Mouse (Mus musculus): Measurements from ENCODE around the gene Meis2. TPM values are rescaled to one million over a fixed set of nuclear protein-coding genes. Genes with fewer than 3 reads are reported as not detected.

Meis2 gene
- total RNA-seq, 1 experiment from 2014 or later, result 0.25 TPM

DNA sequence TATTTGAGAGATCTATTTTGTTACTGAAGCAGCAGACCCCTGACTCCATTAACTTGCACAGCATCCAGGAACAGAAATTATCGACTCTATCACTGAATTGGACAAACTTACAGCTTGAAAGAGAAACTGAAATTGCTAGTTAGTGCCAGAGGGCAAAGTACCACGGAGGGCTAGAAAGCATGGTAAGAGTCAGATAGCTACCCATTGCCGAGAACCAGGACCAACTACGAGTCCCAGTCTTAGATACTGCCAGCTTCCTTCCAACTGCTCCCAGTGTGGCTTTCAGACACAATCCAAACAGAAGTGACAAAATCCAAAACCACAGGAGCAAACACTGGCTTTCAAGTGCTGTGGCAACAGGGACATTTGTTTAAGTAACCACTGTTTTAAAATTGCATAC is 81.2 kb downstream of the Meis2 start:
- ATAC-seq (replicated peaks in 1 of 2; ENCODE audit: insufficient read depth in 1 of 2, low FRiP score in 2 of 2, low TSS enrichment in 1 of 2, low read depth in 1 of 2, poor library complexity in 2 of 2, severe bottlenecking in 2 of 2), result 0 out of 4 replicates have a peak, but pooled peaks of 1 of the 2 experiments have one; percentile 12

DNA sequence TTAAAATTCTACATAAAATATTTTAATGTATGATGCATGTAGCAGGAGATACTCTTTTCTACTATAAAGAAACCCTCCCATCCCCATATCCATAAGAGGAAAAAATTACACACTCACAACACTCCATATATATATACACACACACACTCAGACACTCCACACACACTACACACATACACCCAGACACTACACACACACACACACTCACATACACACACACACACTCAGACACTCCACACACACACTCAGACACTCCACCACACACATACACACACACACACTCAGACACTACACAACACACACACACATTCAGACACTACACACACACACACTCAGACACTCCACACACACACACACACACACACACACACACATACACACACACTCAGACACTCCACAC is 85.1 kb downstream of the Meis2 start:
- no peak for ATAC-seq (replicated peaks in 1 of 2; ENCODE audit: insufficient read depth in 1 of 2, low FRiP score in 2 of 2, low TSS enrichment in 1 of 2, low read depth in 1 of 2, poor library complexity in 2 of 2, severe bottlenecking in 2 of 2)

DNA sequence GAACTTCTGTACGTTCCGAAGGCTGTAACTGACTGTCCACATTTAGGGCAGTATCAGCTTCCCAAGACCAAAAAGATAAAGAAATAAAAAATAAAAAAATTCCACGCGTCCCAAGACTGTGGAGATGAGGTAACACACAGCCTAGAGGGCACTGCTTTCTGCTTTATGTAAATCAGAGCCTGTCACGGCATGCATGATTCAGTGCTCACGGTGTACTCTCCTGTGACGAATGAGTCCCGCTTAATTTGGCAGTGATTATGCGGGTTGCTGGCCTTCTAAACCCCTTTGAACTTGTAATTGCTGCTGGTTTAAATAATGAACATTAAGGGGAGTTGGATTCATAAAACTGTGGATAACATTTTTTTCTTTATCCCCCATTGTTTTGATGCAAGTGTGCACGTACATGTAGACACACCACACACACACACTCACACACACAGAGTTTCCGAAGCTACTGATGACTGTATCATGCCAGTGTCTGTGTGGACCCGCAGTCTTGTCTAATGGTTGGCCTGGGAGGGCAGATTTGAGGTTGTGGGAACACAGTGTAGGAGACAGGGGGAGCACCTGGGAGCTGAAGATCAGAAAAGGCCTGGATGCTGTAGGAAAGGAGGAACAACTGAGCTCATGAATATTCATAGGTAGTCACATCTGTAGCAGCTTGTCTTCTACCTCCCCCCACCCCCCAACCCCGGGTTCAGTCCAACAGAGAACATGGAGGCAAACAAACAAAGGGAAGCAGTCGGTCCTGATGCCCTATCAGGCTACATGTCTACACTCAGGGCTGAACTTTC is 85.8 kb downstream of the Meis2 start:
- ATAC-seq (replicated peaks in 1 of 2; ENCODE audit: insufficient read depth in 1 of 2, low FRiP score in 2 of 2, low TSS enrichment in 1 of 2, low read depth in 1 of 2, poor library complexity in 2 of 2, severe bottlenecking in 2 of 2), result no peak

DNA sequence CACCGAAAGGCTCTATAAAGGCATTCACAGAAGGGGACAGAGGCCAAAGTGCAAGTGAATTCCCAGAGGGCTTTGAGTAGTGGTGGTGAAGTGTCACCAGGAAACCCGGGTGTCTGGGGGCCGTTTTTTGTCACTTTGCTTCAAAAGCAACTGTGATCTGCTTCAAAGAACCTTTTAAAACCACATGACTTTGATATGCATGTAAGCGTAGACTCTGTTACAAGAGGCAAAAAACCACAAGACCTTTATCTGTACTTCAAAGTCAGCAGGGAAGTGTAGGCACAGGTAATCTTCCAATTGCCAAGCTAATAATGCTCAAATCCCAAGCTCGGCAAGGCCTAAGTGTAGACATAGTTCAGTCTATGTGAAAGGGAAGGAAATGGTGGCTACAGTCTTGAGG is 87.0 kb downstream of the Meis2 start:
- no peak for ATAC-seq (replicated peaks in 1 of 2; ENCODE audit: insufficient read depth in 1 of 2, low FRiP score in 2 of 2, low TSS enrichment in 1 of 2, low read depth in 1 of 2, poor library complexity in 2 of 2, severe bottlenecking in 2 of 2)

DNA sequence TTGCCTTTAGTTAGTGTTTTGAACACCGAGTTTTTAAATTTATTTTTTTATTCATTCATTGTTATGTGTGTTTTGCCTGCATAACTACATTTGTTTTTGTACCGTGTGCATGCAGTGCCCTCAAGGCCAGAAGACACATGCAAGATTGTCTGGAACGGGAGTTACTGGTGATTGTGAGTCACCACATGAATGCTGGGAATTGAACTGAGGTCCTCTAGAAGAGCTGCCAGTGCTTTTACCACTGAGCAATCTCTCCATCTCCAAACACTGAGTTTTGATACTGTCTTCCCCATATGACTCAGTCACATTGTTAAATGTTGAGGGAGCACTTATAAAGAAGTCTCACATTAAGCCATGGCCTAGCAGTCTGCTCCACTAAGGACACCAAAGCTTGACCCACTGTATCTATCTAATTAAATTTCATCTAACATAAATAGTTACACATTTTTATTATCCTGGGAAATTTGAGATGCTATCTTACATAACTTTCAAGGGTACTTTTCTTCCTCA is 94.3 kb downstream of the Meis2 start:
- ATAC-seq (replicated peaks in 1 of 2; ENCODE audit: insufficient read depth in 1 of 2, low FRiP score in 2 of 2, low TSS enrichment in 1 of 2, low read depth in 1 of 2, poor library complexity in 2 of 2, severe bottlenecking in 2 of 2), result no peak

DNA sequence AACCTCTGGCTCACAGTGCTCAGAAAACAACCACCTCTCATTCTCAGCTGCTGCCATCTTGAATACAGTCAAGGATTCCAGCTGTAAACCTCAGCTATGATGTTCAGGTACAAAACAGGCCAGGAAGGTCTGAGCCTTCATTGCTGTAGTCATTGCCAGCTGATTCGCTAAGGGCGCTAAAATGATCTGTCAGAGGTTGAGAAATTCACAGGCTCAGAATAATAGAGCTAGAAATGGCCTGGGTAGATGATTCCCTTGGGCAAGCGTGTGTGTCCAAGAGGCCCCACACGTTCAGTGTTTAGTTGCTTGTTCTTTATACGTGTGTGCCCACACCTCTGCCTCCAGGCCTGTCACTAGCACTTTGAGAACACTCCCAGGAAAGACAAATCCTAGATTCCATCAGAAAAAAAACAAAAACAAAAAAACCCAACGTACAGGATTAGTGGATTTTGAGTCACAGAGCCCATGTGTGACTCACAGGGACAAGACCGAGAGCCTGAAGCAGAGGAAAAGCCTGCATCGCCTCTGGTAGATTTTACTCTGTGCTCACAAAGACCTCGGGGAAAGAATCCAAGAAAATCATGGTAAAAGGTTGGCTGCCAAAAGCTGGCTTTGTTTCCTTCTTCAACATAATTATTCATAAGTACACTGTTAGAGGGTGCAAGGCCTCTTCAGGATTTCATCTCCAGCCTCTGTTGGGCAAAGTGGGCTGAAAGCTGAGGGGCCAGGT is 95.4 kb downstream of the Meis2 start:
- no peak for ATAC-seq (replicated peaks in 1 of 2; ENCODE audit: insufficient read depth in 1 of 2, low FRiP score in 2 of 2, low TSS enrichment in 1 of 2, low read depth in 1 of 2, poor library complexity in 2 of 2, severe bottlenecking in 2 of 2)

DNA sequence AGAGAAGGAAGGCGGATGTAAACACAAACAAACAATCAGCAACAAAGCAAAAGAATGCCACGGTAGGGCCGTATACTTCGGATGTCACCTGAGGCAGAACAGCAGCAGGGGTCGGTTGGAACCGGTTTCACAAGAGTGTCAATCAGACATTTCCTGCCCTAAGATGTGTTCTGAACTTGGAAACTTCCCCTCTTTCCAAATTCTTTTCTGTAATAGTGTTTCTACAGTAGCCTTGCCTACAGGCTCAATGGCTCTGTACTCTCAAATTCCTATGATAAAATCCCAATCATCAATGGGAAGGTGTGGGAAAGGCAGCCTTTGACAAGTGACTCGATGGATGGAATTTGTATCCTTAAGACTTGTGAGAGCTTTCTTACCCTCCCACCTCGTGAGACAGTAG is 96.4 kb downstream of the Meis2 start:
- no peak for ATAC-seq (replicated peaks in 1 of 2; ENCODE audit: insufficient read depth in 1 of 2, low FRiP score in 2 of 2, low TSS enrichment in 1 of 2, low read depth in 1 of 2, poor library complexity in 2 of 2, severe bottlenecking in 2 of 2)

DNA sequence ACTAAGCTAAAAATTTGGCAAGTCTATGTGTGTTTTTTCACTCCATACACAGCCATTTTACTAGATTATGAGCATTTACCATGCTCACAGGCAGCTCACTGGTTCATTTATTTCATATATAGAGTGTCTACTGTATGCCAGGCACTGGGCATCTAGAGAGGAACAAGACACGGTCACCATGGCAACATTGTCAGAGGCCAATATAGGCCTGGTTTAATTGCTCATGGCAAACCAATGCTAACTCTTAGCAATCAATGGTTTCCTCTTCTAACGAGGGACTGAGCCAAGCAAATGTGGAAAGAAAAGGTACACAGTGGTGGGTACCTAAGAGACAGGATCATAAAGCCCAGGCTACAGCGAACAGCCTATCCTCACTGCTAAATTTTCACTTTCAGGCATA is 100.7 kb downstream of the Meis2 start:
- no peak for ATAC-seq (replicated peaks in 1 of 2; ENCODE audit: insufficient read depth in 1 of 2, low FRiP score in 2 of 2, low TSS enrichment in 1 of 2, low read depth in 1 of 2, poor library complexity in 2 of 2, severe bottlenecking in 2 of 2)

DNA sequence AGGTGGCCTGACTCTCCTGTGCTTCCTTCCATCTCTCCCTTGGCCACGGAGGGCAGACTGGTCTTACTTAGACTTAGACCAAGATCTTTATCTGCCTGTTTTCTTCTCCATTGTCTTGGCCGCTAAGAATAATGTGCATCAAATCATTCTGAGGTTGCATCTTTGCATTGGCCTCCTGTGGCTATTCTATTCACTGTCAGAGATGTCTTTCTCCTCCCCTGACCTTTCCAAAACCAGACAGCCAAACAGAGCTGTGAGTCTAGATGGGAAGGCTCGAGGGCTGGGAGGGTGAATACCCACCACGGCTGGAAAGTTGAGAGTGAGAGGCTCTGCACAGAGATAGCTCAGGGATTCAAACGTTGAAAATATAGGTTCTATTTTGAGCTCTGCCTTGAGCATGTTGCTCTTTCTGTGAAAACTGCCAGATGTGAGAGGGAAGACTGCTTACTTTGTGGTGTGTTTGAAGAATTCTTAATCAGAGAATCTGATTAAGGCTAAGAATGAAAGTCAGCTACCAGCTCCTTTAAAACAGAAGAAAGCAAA is 102.3 kb downstream of the Meis2 start:
- no peak for ATAC-seq (replicated peaks in 1 of 2; ENCODE audit: insufficient read depth in 1 of 2, low FRiP score in 2 of 2, low TSS enrichment in 1 of 2, low read depth in 1 of 2, poor library complexity in 2 of 2, severe bottlenecking in 2 of 2)

DNA sequence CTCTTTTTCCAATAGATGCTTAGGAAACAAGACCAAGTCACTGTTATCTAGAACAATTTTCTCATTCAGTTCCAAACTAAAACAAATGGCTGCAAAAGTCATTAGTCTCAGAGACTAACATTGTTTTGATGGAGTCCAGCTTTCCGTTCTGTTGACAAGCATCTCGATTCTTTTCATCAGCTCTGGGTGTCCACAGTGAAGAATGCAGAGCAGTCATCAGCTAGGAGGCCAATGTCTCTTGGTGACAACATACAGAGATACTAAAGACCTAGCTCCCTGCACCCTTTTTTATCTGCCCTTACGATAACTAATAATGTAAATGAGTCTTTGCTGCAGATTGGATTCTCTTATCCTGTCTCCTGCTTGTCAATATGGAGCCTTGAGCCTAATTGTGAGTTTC is 102.9 kb downstream of the Meis2 start:
- ATAC-seq (replicated peaks in 1 of 2; ENCODE audit: insufficient read depth in 1 of 2, low FRiP score in 2 of 2, low TSS enrichment in 1 of 2, low read depth in 1 of 2, poor library complexity in 2 of 2, severe bottlenecking in 2 of 2), result no peak

DNA sequence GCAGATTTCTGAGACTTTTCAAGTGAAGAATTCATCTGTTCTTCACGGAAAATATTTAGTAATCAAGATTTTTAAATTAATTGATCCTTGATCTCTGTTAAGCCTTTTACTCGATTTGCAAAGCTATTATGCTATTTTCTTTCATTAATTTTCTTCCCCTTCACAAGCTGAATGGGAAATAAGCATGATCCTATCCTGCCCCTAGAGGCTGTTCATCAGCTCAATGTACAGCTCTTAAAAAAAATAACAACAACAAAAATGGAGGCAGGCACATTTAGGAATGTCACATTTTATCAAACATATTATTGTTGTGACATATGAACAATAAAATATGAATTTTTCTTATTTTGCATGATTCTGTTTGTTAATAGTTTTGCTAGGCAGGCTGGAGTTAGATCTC is 103.5 kb downstream of the Meis2 start:
- no peak for ATAC-seq (replicated peaks in 1 of 2; ENCODE audit: insufficient read depth in 1 of 2, low FRiP score in 2 of 2, low TSS enrichment in 1 of 2, low read depth in 1 of 2, poor library complexity in 2 of 2, severe bottlenecking in 2 of 2)

DNA sequence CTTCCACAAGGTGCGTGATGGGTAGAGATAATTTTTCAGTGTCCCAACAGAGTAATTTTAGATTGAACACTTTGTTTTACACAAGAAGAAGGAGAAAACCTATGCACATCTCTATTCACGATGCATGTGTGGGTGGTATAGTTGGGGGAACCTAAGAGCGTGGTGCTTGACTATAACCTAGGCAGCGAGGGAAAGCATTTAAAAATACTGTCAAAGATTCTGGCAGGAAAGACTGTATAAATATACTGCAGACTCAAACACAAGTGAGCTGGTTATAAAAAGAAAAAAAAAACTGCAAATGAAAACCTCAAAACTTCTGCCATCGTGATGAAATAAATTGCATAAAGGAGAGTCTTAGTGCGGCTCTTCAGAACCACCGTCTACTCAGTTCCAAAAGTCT is 105.0 kb downstream of the Meis2 start:
- ATAC-seq (replicated peaks in 1 of 2; ENCODE audit: insufficient read depth in 1 of 2, low FRiP score in 2 of 2, low TSS enrichment in 1 of 2, low read depth in 1 of 2, poor library complexity in 2 of 2, severe bottlenecking in 2 of 2), result no peak

DNA sequence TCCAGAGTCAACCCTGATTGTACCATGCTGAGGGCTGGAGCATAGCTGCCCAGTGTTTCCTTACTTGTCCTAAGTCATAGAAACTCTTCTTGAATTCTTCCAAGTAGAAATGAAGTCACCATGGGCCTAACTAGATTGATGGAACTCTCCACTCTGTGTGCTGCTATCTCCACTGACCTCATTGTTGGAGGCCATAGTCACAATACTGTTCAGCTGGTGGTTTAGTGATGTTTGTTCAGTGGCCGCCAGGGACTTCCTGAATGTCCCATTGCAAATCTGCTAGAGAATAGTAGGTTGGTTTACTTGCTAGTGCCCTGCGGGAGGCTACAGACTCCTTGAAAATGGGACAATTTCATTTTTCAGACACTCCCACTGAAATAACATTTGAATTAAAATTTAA is 108.9 kb downstream of the Meis2 start:
- no peak for ATAC-seq (replicated peaks in 1 of 2; ENCODE audit: insufficient read depth in 1 of 2, low FRiP score in 2 of 2, low TSS enrichment in 1 of 2, low read depth in 1 of 2, poor library complexity in 2 of 2, severe bottlenecking in 2 of 2)

DNA sequence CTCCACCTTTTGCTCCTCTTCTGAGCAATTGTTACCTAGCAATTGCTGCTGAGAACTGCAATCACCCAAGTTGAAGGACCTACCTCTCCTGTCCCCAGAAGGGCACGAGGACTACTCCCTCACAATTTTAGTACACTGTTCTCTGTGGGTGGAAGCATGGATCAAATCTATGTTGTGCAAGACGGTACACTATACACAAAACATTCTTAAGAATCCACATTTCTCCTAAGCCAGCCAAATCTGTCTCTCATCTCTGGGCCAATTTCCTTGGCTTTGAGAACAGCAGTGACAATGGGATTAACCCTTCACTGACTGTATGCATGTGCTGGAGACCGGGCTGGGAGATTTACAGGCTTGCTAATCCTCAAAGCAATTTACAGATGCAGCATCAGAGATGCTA is 115.0 kb downstream of the Meis2 start:
- ATAC-seq (replicated peaks in 1 of 2; ENCODE audit: insufficient read depth in 1 of 2, low FRiP score in 2 of 2, low TSS enrichment in 1 of 2, low read depth in 1 of 2, poor library complexity in 2 of 2, severe bottlenecking in 2 of 2), result no peak

DNA sequence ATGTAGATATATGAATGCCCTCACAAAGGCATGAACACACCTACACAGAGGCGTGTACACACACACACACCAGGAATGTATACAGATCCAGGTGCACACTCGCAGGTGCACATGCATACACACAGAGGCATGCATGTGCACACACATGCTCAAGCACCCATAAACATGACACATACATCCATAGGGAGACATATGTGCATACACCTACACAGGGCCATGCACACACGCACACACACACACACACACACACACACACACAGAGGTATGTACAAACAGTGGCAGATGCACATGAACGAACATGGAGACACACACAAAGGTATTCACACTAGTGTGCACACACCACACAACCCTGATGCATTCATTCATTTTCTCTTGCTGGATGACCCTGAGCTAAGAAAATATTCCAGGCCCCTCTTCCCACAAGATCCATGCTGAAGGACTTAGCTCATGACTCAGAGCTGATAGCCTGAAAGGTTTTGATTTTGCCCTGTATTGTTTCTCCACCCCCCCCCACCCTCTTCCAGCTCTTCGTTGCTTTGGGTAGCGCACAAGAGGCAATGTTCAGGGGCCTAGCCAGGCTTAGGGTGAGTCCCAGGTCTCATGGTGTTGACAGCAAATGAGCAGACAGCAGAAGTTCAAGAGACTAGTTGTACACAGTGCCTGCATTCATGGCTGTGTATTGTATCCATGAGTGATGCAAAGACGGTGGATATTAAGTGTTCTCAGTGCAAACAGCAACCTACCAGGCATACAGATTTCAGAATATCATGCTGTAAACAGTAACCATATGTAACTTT is 116.8 kb downstream of the Meis2 start:
- ATAC-seq (replicated peaks in 1 of 2; ENCODE audit: insufficient read depth in 1 of 2, low FRiP score in 2 of 2, low TSS enrichment in 1 of 2, low read depth in 1 of 2, poor library complexity in 2 of 2, severe bottlenecking in 2 of 2), result no peak

DNA sequence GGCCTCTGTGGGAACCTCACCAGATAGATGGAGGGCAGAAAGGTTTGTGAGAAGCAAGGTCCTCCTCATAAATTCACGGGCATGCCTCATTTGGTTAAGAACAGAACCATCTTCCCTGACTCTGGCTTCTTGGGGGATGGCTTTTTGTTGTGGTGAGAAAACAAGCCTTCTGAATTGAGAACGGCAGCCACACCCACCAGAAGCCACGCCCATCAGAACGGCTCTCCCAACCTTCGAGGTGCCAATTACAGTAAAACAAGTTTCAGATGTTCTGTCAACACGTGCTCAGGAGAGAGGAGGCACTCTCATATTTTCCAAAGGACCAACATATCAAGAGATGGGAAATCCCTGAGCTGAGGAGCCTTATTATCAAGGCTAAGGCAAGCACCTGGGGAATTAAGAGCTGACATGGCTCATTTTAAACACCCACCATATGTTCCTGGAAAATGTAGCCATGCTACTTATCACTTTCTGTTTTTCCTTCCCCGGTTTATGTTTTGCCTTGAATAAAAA is 117.9 kb downstream of the Meis2 start:
- ATAC-seq (replicated peaks in 1 of 2; ENCODE audit: insufficient read depth in 1 of 2, low FRiP score in 2 of 2, low TSS enrichment in 1 of 2, low read depth in 1 of 2, poor library complexity in 2 of 2, severe bottlenecking in 2 of 2), result no peak

DNA sequence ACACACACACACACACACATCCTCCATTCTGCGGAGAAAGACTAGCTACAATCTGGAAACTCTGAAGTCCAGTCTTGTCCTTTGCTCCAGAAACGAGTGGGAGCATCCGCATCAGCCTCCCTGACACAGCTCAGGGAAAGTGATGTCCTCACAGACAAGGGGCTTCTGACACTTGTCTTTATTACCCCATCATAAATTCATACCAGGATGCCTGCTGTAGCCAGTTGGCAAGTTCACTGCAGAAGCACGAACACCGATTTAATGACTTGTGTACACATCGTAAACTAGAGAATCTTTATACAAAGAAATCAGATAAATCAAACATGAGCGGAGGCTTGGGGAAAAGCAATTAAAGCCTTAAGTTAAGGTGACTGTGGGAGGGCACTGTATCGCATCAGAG is 122.6 kb downstream of the Meis2 start:
- no peak for ATAC-seq (replicated peaks in 1 of 2; ENCODE audit: insufficient read depth in 1 of 2, low FRiP score in 2 of 2, low TSS enrichment in 1 of 2, low read depth in 1 of 2, poor library complexity in 2 of 2, severe bottlenecking in 2 of 2)
